Mouse (Mus musculus) induced T-regulatory cell, adult 2 months (primary cell): ENCODE measurements around the gene Uri1.

Experiments
- DNase-seq: peaks from one replicate; pipeline ENCODE4 v3.0.0-alpha.2; 2012; ENCODE audit warnings: low read depth

Uri1 gene

GRCm38 (mm10) chr7:37918926-37919325 lies 104.4 kb downstream of the Uri1 start:
- DNase-seq = no peak

GRCm38 (mm10) chr7:37916762-37917439 lies 106.5 kb downstream of the Uri1 start:
- no peak for DNase-seq

GRCm38 (mm10) chr7:37911802-37912122 lies 111.6 kb downstream of the Uri1 start:
- no peak for DNase-seq

- no peak for DNase-seq
These were observed 112.1 kb downstream of the Uri1 start for GRCm38 (mm10) chr7:37911114-37911801.

GRCm38 (mm10) chr7:37910161-37910560 lies 113.2 kb downstream of the Uri1 start:
- DNase-seq = no peak
